Mouse (Mus musculus) ES-Bruce4 (cell line): Measurements from ENCODE around the gene Rnf187. TPM values are rescaled to one million over a fixed set of nuclear protein-coding genes. Genes with fewer than 3 reads are reported as not detected.
A peak's percentile ranks its signal among the peaks of the same experiment; 100 is the strongest.

ENCODE experiments used
- H3K27ac ChIP-seq: 2 replicates; pipeline ENCODE4 v1.5.1; 2012; ENCODE audit warnings: low read length, inconsistent platforms; ENCODE audit not compliant: insufficient read depth
- H3K27me3 ChIP-seq: 2 replicates; pipeline ENCODE4 v1.6.1; 2012; ENCODE audit warnings: mild to moderate bottlenecking, low read length, inconsistent platforms; ENCODE audit not compliant: control insufficient read depth, poor library complexity, insufficient read depth, severe bottlenecking
- H3K36me3 ChIP-seq: 2 replicates; pipeline ENCODE4 v1.6.1; 2012; ENCODE audit warnings: inconsistent platforms, mild to moderate bottlenecking, low read length, moderate library complexity; ENCODE audit not compliant: control insufficient read depth, poor library complexity, insufficient read depth, severe bottlenecking
- H3K4me1 ChIP-seq: one replicate; pipeline ENCODE4 v1.8.1; 2011; ENCODE audit warnings: low read length; ENCODE audit not compliant: control insufficient read depth, insufficient read depth
- H3K4me3 ChIP-seq: 2 replicates; pipeline ENCODE4 v1.5.1; 2011; ENCODE audit warnings: low read depth, mild to moderate bottlenecking, low read length
- H3K9ac ChIP-seq: 2 replicates; pipeline ENCODE4 v1.6.1; 2012; ENCODE audit warnings: low read depth, mild to moderate bottlenecking, inconsistent platforms; ENCODE audit not compliant: poor library complexity, severe bottlenecking
- H3K9me3 ChIP-seq: replicated peaks from 2 replicates; pipeline ENCODE4 v1.6.1; 2012; ENCODE audit warnings: mild to moderate bottlenecking, low read length, inconsistent platforms; ENCODE audit not compliant: control insufficient read depth, poor library complexity, insufficient read depth, severe bottlenecking
- CTCF ChIP-seq: IDR thresholded peaks from one replicate; pipeline ENCODE4 v1.8.1; 2011; ENCODE audit warnings: low read depth, low read length
- EP300 ChIP-seq: IDR thresholded peaks from 2 replicates; pipeline ENCODE4 v1.6.1; 2011; ENCODE audit warnings: low read depth, low read length; ENCODE audit not compliant: insufficient read depth
- POLR2A ChIP-seq: IDR thresholded peaks from one replicate; pipeline ENCODE4 v1.8.1; 2011; ENCODE audit warnings: low read length; ENCODE audit not compliant: insufficient read depth
- polyA plus RNA-seq: library from polyadenylated mRNA; stranded (reverse); fragments of >200 nt; gene quantifications from 2 replicates; pipeline ENCODE4 v1.2.4, GENCODE M21; 2011; ENCODE audit warnings: low read depth; ENCODE audit not compliant: missing spikeins, insufficient read depth, insufficient read length

Rnf187 gene
- polyA plus RNA-seq, 1 experiment = 105 TPM

DNA sequence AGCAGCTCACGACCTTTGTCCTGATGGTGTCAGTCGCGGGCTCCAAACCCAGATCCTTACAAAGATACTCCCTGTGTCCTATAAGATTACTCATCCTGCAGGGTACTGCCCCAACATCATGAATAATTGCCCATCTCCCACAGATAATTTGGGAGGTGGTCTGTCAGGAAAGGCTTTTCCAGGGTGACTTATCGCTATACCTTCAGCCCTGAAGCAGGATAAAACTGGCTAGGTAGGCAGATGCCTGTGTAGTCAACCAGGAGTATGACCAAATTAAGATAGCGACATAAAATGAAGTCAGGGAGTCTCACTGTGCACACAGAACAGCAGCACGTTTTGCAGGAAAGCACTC, 348 bp upstream of the Rnf187 start:
- Histone ChIP-seq H3K4me1 (no peaks in the 10 kb centered on the region), H3K27ac (no peak overlapping the region), H3K9me3 (no peaks in the 10 kb centered on the region), H3K27me3 (no peaks in the 10 kb centered on the region), H3K9ac (no peak overlapping the region), H3K4me3 (peak overlapping the region; percentile 11; the same call in 1 of the 2 replicates), H3K36me3 (peaks cover 17% of the 10 kb centered on the region)
- no peak for TF ChIP-seq CTCF
- TF ChIP-seq POLR2A = no peak
- no peak for TF ChIP-seq EP300

DNA sequence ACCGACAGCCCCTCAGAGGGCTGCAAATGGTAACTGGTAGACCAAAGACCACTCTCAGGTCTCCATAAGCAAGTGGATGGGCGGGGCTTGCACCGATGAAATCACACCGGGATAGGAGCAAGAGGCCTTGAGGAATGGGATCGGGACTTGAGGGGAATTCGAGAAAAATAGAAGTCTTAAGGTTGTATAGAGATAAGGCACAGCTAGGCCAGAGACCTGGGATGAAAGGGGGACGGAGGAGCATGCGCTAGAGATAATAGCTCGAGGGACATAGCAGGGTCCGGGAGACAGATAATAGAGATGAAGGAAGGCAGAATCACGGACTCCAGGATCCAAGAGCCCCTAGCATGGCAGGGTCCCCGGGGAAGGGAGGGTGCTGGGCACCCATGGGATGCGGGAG, 807 bp downstream of the Rnf187 start:
- Histone ChIP-seq H3K9ac (peak overlapping the region; percentile 85), H3K9me3 (no peaks in the 10 kb centered on the region), H3K27ac (no peak overlapping the region), H3K4me3 (peak overlapping the region; percentile 94), H3K36me3 (peaks cover 25% of the 10 kb centered on the region), H3K27me3 (no peaks in the 10 kb centered on the region), H3K4me1 (no peaks in the 10 kb centered on the region)
- TF ChIP-seq EP300 (no peak), POLR2A (no peak), CTCF (no peak)

DNA sequence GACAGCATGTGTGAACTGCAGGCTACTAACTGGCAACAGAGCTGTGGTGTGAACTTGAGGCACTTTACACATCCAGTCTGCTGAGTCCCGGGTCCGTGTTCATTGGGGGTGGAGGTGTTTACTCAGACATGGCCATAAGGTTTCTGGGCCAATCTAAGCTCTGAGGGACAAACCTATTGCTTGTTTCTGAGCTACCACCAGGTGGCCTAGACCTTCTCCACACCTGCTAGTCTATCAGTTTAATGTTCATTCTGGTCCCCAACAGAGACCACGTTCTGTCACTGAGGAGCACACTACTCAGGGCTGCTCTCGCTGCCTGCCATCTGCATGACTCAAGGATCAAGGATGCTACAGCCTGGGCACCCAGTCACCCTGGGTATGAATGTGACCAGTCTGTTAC, 7.1 kb downstream of the Rnf187 start:
- peaks cover 2% of the 10 kb centered on the region for H3K4me1 ChIP-seq
- H3K9me3 ChIP-seq = no peaks in the 10 kb centered on the region
- TF ChIP-seq CTCF (no peak), POLR2A (no peak), EP300 (no peak)
- peaks cover 28% of the 10 kb centered on the region for H3K36me3 ChIP-seq
- H3K27me3 ChIP-seq = no peaks in the 10 kb centered on the region
- H3K27ac ChIP-seq = no peak overlapping the region
- no peak overlapping the region for H3K4me3 ChIP-seq
- H3K9ac ChIP-seq = no peak overlapping the region

DNA sequence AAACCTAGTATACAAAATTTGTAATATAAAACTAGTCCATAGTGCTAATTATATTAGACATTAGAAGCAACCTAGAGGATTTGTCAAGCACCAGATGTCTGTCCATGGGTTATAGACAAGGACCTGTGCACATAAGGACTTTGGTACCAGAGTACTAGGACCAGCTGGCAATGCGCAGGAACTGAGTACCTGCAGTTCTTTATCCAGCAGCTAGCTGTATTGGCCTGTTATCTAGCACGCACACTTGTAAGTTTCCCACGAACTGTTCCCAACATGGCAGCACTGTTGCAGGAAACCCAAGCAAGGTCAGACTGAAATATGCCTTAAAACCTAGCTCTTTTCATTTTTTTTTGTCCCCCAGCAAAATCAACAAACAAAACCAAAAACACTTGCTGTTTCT, 8.5 kb downstream of the Rnf187 start:
- no peaks in the 10 kb centered on the region for H3K27me3 ChIP-seq
- H3K9ac ChIP-seq = no peak overlapping the region
- no peak for TF ChIP-seq POLR2A
- TF ChIP-seq CTCF = no peak
- no peak for TF ChIP-seq EP300
- peaks cover 2% of the 10 kb centered on the region for H3K4me1 ChIP-seq
- H3K9me3 ChIP-seq = no peaks in the 10 kb centered on the region
- H3K4me3 ChIP-seq = no peak overlapping the region
- peaks cover 20% of the 10 kb centered on the region for H3K36me3 ChIP-seq
- H3K27ac ChIP-seq = no peak overlapping the region

DNA sequence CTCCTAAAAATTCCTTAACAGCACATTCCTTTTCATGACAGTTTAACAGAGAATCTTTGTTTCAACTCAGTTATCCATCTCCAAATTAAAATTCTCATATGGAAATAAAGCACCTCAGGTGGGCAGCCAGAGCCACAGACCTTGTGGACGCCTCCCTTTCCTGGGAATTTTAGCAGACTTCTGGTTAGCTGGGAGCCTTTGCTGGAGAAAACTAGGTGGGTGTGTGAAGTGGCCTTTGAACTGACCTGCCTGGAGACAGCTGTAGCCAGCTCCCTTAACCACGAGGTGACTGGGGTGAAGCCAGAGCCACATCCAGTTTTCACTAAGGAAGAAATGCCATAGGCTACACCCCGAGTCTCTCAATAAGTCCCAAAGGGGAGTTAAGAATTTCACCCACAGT, 9.1 kb downstream of the Rnf187 start:
- Histone ChIP-seq H3K4me1 (peaks cover 2% of the 10 kb centered on the region), H3K36me3 (peaks cover 20% of the 10 kb centered on the region), H3K9me3 (no peaks in the 10 kb centered on the region), H3K4me3 (no peak overlapping the region), H3K27me3 (no peaks in the 10 kb centered on the region), H3K9ac (no peak overlapping the region), H3K27ac (no peak overlapping the region)
- no peak for TF ChIP-seq EP300
- TF ChIP-seq CTCF = no peak
- TF ChIP-seq POLR2A = no peak

DNA sequence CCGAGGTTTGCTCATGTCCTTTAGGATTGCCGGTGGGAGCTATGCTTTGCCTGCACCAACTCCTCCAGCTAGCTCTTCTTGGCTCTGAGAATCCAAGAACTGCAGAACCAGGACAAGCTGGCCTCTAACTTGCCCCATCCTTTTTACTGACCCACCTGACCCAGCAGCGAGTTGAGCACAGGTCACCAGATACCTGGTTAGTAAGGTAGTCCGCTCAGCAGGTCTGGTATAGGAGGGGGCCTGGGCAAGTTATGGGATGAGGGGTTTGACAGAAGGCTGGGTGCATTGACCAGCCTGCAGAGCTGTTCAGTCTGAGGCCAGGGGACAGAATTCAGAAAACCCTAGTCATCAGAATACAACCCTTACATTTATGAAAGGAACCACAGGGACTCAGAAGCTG, 9.7 kb downstream of the Rnf187 start:
- TF ChIP-seq EP300 = no peak
- TF ChIP-seq CTCF = no peak
- TF ChIP-seq POLR2A = no peak
- H3K27ac ChIP-seq = no peak overlapping the region
- peaks cover 2% of the 10 kb centered on the region for H3K4me1 ChIP-seq
- H3K27me3 ChIP-seq = no peaks in the 10 kb centered on the region
- H3K9ac ChIP-seq = no peak overlapping the region
- peaks cover 14% of the 10 kb centered on the region for H3K36me3 ChIP-seq
- H3K9me3 ChIP-seq = no peaks in the 10 kb centered on the region
- H3K4me3 ChIP-seq = no peak overlapping the region
